Mouse (Mus musculus) bone marrow macrophage, adult 2 months (primary cell): ENCODE results near the gene Esr2.

Experiments
- CTCF ChIP-seq: IDR thresholded peaks from 2 replicates; pipeline ENCODE4 v1.5.1; 2012; ENCODE audit warnings: low read depth, mild to moderate bottlenecking, low read length, moderate library complexity
- POLR2A ChIP-seq: IDR thresholded peaks from 2 replicates; pipeline ENCODE4 v1.6.1; 2012; ENCODE audit warnings: mild to moderate bottlenecking, low read depth, low read length, borderline replicate concordance

GRCm38 (mm10) chr12:76195912-76196708 is 19.1 kb upstream of the Esr2 start:
- no peak for TF ChIP-seq POLR2A
- TF ChIP-seq CTCF, result no peak
